Mouse (Mus musculus) gastrocnemius, adult 2 months (tissue): ENCODE data around the gene Gm1113. TPM values are rescaled to one million over a fixed set of nuclear protein-coding genes. Genes with fewer than 3 reads are reported as not detected.
A peak's percentile ranks its signal among the peaks of the same experiment; 100 is the strongest.

Experiments
- DNase-seq: peaks from one replicate; pipeline ENCODE4 v3.0.0; 2022
- H3K27ac ChIP-seq: fragments of 200-600 bp; 2 replicates; pipeline ENCODE4 v1.8.1; 2022; ENCODE audit warnings: mild to moderate bottlenecking
- H3K4me3 ChIP-seq: fragments of 200-600 bp; 2 replicates; pipeline ENCODE4 v1.8.1; 2022; ENCODE audit warnings: mild to moderate bottlenecking, moderate library complexity
- CTCF ChIP-seq: fragments of 200-600 bp; IDR thresholded peaks from 2 replicates; pipeline ENCODE4 v1.8.1; 2022; ENCODE audit warnings: antibody characterized with exemption, mild to moderate bottlenecking, moderate library complexity
- intact Hi-C: fragments of 180-260 bp; cut with DNase I; formaldehyde crosslinking; loops from one replicate; pipeline ENCODE4 v1.15.1; 2025
- total RNA-seq, 2 experiments: library from RNA; stranded (reverse); gene quantifications; 2 replicates each; pipeline ENCODE4 v1.2.3; 2021

The Gm1113 gene
- total RNA-seq, 2 experiments from 2014 or later = not detected

DNA sequence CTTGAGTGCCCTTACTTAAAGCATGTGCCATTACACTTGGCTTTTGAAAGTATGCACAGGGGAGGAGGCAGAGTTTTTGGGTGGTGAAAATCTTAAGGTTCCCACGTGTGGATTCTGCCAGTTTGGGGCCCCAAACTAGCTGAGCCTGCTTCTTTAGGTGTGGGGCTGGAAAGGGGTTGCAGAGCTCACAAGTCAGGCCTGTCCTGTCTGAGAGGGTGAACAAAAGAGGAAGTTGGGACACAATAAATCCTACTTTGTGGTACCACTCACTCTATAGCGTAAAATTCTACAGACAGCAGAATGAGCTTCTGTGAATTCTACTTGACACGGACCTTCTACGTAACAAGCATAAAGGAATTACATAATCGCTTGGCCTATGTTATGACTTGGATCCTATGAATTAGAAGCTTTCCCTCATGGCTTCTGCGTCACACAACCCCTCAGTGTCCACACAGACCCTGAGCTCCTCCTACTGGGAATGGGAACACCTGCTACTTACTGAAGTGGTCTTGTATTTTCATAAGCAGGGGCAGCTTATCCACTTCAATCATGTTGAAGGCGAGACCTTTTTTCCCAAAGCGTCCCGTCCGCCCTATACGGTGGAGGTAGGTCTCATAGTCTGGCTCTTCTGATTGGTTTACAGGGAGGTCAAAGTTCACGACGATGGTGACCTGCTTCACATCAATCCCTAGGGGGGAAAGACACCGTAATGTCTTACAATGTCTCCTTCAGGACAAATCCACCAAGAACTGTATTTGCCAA, 25.2 kb upstream of the Gm1113 start:
- Histone ChIP-seq H3K4me3 (no peak overlapping the region), H3K27ac (no peak overlapping the region)
- TF ChIP-seq CTCF = no peak
- no peak for DNase-seq
- intact Hi-C loops = no loop called here

DNA sequence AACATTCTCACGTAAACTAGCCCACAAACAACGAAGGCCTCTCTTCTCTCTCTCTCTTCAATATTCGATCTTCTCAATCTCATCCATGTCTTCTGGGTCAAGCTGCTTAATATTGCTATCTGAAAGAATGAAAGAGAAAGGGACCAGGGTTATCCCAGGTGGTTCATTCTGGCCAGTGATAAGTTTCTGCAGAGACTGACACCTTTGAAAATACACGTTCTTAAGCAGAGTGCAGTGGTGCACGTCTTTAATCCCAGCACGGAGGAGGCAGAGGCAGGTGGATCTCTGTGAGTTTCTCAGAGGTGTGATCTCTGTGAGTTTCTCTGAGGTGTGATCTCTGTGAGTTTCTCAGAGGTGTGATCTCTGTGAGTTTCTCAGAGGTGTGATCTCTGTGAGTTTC, 23.9 kb upstream of the Gm1113 start:
- H3K27ac ChIP-seq = no peak overlapping the region
- intact Hi-C loops = no loop called here
- DNase-seq = no peak

DNA sequence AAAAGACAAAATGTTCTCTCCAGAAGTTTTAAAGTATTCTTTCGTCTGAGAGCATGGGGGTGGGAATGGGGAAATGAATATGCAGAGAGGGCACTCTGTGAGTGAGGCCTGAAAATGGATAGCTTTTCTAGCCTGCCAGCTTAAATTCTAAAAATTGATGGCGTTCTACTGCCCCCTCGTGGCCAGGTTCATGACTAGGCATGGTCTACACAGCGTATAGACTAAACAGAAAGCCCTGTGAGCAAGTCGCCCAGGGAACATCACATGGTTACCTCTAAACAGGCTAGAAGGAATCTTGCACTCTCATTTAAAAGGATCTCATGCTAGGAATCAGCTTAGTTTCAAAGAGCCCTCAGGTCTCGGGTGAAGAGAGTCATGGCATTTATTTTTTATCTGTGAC, 23.4 kb upstream of the Gm1113 start:
- Histone ChIP-seq H3K4me3 (no peak overlapping the region), H3K27ac (no peak overlapping the region)
- DNase-seq = peak; percentile 80
- peak; percentile 87 for TF ChIP-seq CTCF
- intact Hi-C loops = no loop called here

More for the DNA sequence above, 23.9 kb upstream of the Gm1113 start:
- TF ChIP-seq CTCF = no peak
- H3K4me3 ChIP-seq = no peak overlapping the region

DNA sequence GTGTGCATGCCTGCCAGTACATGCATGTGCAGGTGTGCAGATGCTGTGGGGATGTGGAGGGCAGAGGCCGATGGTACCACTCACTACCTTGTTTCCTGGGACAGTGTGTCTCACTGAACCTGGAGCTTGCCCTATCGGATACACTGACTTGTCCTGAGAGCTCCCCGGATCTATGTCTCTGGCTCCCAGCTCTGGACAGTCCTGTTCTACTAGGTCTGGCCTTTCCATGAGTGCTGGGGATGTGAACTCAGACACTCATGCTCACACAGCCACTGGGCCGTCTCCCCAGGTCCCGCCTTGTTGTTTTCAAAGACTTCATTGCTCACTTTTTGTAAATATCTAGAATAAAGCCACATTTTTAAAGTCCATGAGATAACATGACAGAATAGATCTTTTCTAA, 23.0 kb upstream of the Gm1113 start:
- intact Hi-C loops = no loop called here

DNA sequence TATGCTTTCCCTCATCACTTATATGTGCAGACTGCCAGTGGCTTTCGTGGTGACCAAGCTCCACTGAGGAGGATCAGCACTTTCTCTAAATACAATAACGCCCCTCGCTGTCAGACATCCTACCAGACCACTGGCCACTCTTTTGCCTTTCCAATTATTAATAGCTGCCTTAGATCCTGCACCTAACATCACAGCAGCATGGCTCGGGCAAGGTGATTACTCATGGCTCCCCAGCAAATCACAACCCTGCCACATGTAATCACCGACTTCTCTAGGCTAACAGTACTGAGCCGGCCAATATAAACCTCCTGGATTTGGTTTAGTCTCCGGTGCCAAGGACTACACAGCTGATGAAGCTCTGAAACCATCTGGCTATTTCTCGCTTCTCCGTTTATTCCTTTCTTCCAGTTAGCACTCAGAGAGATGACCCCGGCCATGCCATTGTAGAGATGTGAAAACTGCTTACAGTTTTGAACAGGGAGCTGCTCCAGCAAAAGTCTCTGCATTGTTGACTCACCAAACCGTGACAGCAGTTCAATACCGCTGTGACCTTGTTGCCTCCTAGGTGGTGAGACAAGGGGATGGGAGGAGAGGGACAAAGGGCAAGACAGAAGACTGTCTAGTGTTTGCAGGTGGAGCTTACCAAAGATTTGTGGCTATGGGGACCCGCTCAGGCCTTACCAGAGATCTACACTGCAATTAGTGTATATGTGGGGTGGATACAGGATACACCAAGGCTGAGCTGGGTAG, 21.1 kb upstream of the Gm1113 start:
- H3K27ac ChIP-seq = no peak overlapping the region
- no peak overlapping the region for H3K4me3 ChIP-seq
- DNase-seq = no peak
- intact Hi-C loops = no loop called here
- no peak for TF ChIP-seq CTCF

More for the DNA sequence above, 23.0 kb upstream of the Gm1113 start:
- no peak for DNase-seq
- TF ChIP-seq CTCF = no peak
- H3K27ac ChIP-seq = no peak overlapping the region
- H3K4me3 ChIP-seq = no peak overlapping the region

DNA sequence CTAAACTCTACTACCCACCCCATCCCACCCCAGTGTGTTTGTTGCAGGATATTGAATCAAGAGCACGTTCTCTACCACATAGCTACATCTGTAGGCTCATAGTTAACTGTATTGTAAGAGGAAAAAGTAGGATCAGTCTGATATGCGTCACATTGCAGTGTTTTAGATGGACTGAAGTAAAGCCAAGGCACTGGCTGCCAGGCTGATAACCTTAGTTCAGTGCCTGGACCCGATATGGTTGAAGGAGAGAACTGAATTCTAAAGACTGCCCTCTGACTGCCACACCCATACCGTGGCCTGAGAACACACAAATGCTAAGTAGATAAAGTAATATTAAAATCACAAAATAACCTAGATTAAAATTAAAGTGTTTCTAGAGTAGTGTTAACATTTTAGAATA, 17.8 kb upstream of the Gm1113 start:
- no peak for TF ChIP-seq CTCF
- no peak overlapping the region for H3K27ac ChIP-seq
- DNase-seq = no peak
- H3K4me3 ChIP-seq = no peak overlapping the region
- intact Hi-C loops = loop anchor here (1.0 kb wide), 1 partner anchor 254 kb away; no protein-coding TSS in a partner anchor

DNA sequence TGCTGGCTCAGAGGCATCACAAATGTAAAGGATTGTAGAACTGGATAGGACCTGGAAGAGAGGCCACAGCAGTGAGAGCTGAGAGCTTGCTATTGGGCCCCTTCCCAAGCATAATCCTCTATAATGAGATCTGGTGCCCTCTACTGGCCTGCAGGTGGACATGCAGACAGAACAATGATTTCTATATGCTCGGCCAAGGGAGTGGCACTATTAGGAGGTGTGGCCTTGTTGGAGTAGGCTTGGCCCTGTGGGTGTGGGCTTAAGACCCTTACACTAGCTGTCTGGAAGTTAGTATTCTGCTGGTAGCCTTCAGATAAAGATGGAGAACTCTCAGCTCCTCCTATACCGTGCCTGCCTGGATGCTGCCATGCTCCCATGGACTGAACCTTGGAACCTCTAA, 17.0 kb upstream of the Gm1113 start:
- H3K4me3 ChIP-seq = no peak overlapping the region
- TF ChIP-seq CTCF = peak; percentile 91
- no peak overlapping the region for H3K27ac ChIP-seq
- no peak for DNase-seq
- intact Hi-C loops = loop anchor here (1.0 kb wide), 1 partner anchor 253 kb away; no protein-coding TSS in a partner anchor

DNA sequence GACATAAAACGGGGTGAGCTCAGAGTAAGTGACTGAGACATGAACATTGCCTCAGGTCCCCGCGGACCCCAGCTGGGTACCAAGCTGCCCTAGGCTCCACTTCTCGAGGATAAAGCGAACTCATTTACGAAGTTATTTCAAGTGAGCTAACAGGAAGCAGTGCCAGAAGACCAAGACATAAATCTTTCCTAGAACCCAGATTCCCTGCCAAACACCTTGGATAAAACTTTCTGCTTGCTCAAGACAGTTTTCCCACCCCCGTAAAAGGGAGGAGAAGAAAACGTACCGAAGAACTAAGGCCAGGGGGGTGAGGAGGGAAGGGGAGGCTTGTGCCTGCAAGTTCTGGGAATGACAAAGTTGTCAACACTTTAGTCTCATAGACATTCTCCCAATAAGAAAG, 15.2 kb upstream of the Gm1113 start:
- no peak overlapping the region for H3K27ac ChIP-seq
- intact Hi-C loops = no loop called here

DNA sequence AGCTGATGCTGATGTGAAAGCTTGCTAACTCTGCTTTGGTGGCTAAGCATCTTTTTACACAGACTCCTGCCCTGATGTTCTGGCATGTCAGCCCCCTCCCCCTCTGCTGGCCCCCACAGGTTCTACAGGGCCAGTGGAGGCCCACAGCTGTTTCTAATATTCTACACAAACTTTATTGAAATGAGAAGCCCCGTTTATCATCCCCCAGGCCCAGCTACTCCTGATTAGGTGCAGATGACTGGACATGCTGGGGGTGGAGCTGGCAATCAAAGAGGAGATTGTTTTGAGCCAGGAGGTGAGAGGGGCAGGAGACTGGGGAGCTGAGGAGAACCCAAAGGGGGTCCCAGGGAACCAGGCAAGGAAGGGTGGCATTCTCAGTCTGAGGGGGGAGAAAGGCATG, 11.7 kb upstream of the Gm1113 start:
- intact Hi-C loops = no loop called here
- no peak for DNase-seq
- no peak for TF ChIP-seq CTCF
- Histone ChIP-seq H3K27ac (no peak overlapping the region), H3K4me3 (no peak overlapping the region)

More for the DNA sequence above, 15.2 kb upstream of the Gm1113 start:
- DNase-seq = no peak
- H3K4me3 ChIP-seq = no peak overlapping the region
- TF ChIP-seq CTCF = no peak

DNA sequence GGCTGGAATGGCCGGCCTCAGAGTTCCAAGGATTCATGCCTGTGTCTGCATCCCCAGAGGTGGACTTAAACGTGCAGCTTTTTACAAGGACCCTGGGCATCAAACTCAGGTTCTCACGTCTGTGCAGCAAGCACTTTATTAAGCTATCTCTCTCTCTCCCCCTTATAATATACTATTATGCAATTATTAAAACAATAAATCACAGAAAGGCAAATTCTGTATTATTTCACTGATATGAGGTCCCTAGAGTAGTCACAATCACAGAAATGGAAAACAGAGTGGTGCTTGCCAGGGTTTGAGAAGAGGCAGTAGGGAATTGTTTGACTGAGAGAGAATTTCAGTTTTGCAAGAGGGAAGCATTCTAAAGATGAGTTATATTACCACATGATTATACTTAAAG, 11.1 kb upstream of the Gm1113 start:
- TF ChIP-seq CTCF = no peak
- DNase-seq = no peak
- intact Hi-C loops = no loop called here
- Histone ChIP-seq H3K27ac (no peak overlapping the region), H3K4me3 (no peak overlapping the region)

DNA sequence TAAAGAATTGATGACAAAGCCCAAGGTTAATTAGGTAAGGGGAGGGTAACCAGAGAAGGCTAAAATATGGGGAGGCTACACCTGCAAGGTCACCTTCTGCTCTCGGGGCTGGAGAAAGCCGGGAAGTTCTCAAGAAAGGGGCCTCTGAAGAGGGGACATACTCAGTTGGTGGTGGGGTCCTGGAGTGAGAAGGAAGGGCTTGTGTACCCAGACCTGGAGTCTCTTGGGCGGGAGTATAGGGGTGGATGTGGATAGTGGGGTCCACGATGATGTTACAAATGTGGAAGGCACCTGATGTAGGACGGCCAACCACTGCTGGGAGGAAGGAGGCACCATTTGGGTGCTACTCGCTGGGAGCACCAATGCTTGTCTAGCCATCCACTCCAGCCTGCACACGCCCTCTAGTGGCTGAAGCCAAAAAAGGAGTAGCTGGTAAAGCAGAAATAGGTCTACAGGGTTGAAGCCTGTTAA, 5.9 kb upstream of the Gm1113 start:
- TF ChIP-seq CTCF = peak; percentile 92
- H3K27ac ChIP-seq = peak overlapping the region; percentile 67
- peak overlapping the region; percentile 15; the same call in 1 of the 2 replicates for H3K4me3 ChIP-seq
- intact Hi-C loops = loop anchor here (1.0 to 5.0 kb wide), 2 partner anchors 102 to 242 kb away; partner anchors contain the start of gene Cdon
- DNase-seq = peak; percentile 79

DNA sequence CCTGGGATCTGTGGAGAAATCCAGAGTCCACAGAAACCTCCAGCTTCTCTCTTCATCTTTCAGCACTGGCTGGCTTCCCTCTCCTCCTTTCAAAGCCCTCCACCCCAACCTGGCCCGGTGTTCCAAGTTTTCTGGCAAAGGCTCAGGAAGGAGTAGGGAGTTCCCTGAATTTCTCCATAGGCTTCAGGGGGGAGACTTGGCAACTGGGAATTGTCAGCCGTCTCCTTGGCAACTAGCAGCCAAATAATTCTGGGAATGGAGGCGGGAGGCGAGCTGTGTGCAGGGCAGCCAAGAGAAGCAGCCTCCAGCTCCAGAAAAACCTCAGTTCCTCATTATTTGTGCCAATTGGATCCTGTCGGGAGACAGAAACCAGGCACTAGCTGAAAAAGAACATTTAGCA, 5.5 kb upstream of the Gm1113 start:
- no peak for TF ChIP-seq CTCF
- Histone ChIP-seq H3K27ac (peak overlapping the region; percentile 67), H3K4me3 (peak overlapping the region; percentile 15; the same call in 1 of the 2 replicates)
- intact Hi-C loops = loop anchor here (5.0 kb wide), 1 partner anchor 101 kb away; the partner anchor contains the start of gene Cdon
- DNase-seq = peak; percentile 59
